Comparison of ENCODE assay signal across 20 mouse cellular contexts in the genomic region with DNA sequence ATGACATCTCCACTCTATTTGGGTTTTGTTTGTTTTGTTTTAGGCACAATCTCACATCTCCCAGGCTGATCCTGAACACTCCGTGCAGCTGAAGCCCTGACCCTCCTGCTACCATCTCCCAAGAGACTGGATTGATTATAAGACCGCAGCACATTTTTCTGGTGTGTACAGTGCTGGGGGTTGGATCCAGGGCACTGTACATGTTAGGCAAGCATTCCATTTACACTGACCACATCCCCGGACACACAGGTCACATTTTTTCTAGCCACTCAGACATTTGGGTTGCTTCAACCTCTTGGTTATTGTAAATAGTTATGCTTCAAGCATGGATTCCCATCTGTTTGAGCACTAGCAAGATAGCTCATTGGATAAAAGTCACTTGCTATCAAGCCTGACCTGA. TPM values are rescaled to one million over a fixed set of nuclear protein-coding genes. Genes with fewer than 3 reads are reported as not detected.
"Had no signal": no experiment of that assay in that cellular context is flagged by ENCODE, and none has a peak within 500 bp of the region (broad histone marks: within the 10 kb centered on the region; RNA-seq: fewer than 3 reads in every experiment).

No protein-coding gene starts in this region.

- H3K4me2 ChIP-seq: liver, embryonic 11.5 days; liver, embryonic 15.5 days; midbrain, embryonic 13.5 days; neural tube, embryonic 15.5 days; stomach, embryonic 15.5 days had no signal

- H3K4me1 ChIP-seq: limb, embryonic 10.5 days; liver, embryonic 15.5 days; midbrain, embryonic 13.5 days; neural tube, embryonic 15.5 days; stomach, embryonic 15.5 days had no signal

- H3K27ac ChIP-seq: limb, embryonic 10.5 days; liver, embryonic 15.5 days; midbrain, embryonic 13.5 days; neural tube, embryonic 15.5 days; stomach, embryonic 15.5 days had no signal

- H3K4me3 ChIP-seq: limb, embryonic 10.5 days; liver, embryonic 15.5 days; midbrain, embryonic 13.5 days; neural tube, embryonic 15.5 days; stomach, embryonic 15.5 days had no signal

- H3K9me3 ChIP-seq: limb, embryonic 10.5 days; liver, embryonic 15.5 days; midbrain, embryonic 13.5 days; neural tube, embryonic 15.5 days; stomach, embryonic 15.5 days had no signal

- H3K36me3 ChIP-seq: limb, embryonic 10.5 days; liver, embryonic 15.5 days; midbrain, embryonic 13.5 days; neural tube, embryonic 15.5 days; stomach, embryonic 15.5 days had no signal

- DNase-seq: lung, adult 2 months; lung, postnatal 36 days; retina, postnatal 1 day; right cerebral cortex, postnatal 4 days; spleen, adult 18-20 months; thymus, postnatal 4 days had no signal

- ATAC-seq: intestine, embryonic 16.5 days; lung, postnatal 0 days; midbrain, embryonic 13.5 days had no signal

- H3K27me3 ChIP-seq: liver, embryonic 15.5 days; midbrain, embryonic 13.5 days; neural tube, embryonic 15.5 days; stomach, embryonic 15.5 days had no signal

- H3K9ac ChIP-seq: liver, embryonic 15.5 days; midbrain, embryonic 13.5 days; neural tube, embryonic 15.5 days; stomach, embryonic 15.5 days had no signal

RNA-seq across cellular contexts. Expression of a gene that starts 22.6 kb away (rescaled TPM):
- total RNA-seq: megakaryocyte progenitor cell, adult 5-6 weeks; midbrain, postnatal 0 days had no signal
- polyA plus RNA-seq: liver, embryonic 11.5 days; lung, postnatal 0 days; midbrain, embryonic 13.5 days had no signal

RNA-seq across cellular contexts. Expression of a gene that starts 55.8 kb away (rescaled TPM):
- total RNA-seq: layer of hippocampus, postnatal 14 days; left cerebral cortex, adult 18-20 months; left cerebral cortex, postnatal 14 days; midbrain, postnatal 0 days had no signal
- polyA plus RNA-seq: intestine, embryonic 16.5 days; limb, embryonic 10.5 days; liver, embryonic 11.5 days; midbrain, embryonic 13.5 days; midbrain, postnatal 0 days; neural tube, embryonic 11.5 days had no signal

RNA-seq across cellular contexts. Expression of a gene that starts 56.1 kb away (rescaled TPM):
- total RNA-seq: megakaryocyte progenitor cell, adult 5-6 weeks had no signal
- polyA plus RNA-seq: liver, embryonic 15.5 days; lung, adult 2 months had no signal
